Mouse (Mus musculus) gastrocnemius, postnatal 25 days (tissue): ENCODE results near the gene Tepp. TPM values are rescaled to one million over a fixed set of nuclear protein-coding genes. Genes with fewer than 3 reads are reported as not detected.

Experiments
- DNase-seq: peaks from one replicate; pipeline ENCODE4 v3.0.0; 2022
- total RNA-seq, 2 experiments: library from RNA; stranded (reverse); gene quantifications; 1 replicate in 1 of 2; 2 replicates in 1 of 2; pipeline ENCODE4 v1.2.3; 2021

Tepp gene
- total RNA-seq, 2 experiments from 2014 or later = not detected

DNA sequence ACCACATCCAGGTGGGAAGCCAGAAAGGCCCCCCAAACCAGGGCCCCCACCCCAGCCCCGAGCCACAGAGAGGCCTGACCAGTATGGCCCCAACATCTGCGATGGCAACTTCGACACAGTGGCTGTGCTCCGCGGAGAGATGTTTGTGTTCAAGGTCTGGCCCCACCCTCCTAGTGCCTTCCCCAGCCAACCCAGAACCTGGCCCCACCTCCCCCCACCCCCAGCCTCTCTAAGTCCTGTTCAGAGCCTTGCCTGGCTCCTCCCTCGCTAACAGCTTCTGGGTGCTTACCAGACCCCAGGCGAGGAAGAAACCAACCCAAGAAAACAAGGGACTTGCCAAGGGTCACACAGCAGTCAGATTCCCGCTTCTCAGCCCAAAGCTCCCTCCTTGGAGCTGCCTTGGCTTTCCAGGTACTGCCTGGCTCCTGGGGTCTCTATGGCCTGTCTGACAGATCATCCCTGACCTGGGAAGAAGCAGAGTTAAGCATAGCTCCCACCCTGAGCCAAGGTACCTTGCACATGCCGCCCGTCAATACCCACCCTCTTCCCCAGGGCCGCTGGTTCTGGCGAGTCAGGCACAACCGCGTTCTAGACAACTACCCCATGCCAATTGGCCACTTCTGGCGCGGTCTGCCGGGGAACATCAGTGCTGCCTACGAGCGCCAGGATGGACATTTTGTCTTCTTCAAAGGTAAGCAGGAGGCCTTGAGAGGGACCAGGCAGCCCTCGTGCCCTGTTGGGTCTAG, 59.4 kb downstream of the Tepp start:
- no peak for DNase-seq

DNA sequence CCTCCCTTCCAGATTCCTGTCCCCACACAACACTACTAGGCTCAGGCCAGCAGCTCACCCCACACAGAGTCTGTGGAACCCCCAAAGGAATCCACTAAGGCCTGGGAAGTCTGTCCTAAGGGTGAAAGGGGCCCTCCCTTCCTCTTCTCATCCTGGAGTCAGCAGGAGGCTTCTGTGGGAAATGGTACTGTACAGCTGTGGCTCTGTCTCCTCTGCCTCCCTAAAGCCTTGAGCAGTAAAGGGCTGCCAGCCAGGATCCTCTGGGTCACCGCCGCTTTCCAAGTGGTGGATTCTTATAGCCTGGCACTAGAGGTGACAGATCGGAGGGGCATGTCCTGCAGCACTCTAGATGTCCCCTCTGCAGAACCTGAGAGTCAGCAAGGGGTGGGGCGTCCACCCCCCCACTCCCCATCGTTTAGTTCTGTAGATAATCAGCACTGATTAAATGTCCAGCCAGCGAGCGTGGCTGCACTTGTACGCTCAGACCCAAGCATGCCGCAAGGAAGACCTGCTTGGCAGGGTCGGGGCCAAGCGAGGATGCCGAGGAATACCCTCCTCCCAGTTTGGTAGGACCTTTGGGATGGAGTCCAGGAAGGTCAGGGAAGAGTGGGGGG, 63.1 kb downstream of the Tepp start:
- no peak for DNase-seq

DNA sequence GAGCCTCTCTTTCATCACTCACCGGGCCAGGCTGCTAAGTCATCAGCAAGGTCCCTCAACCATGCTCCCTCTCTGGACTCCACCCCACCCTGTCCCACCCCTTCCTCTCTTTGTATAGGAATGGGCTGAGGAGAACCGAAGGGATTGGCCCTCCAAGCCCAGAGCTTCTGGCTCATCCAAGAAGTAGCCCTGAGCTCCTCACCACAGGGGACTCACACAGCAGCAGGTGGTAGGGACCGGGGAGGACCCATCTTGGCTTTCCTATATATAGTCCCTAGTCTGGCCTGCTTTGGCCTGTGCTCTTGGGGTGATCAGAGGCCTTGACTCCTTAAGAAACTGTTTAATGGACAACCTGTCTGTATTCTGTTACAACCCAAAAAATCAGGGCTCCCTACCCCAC, 64.1 kb downstream of the Tepp start:
- DNase-seq = no peak

DNA sequence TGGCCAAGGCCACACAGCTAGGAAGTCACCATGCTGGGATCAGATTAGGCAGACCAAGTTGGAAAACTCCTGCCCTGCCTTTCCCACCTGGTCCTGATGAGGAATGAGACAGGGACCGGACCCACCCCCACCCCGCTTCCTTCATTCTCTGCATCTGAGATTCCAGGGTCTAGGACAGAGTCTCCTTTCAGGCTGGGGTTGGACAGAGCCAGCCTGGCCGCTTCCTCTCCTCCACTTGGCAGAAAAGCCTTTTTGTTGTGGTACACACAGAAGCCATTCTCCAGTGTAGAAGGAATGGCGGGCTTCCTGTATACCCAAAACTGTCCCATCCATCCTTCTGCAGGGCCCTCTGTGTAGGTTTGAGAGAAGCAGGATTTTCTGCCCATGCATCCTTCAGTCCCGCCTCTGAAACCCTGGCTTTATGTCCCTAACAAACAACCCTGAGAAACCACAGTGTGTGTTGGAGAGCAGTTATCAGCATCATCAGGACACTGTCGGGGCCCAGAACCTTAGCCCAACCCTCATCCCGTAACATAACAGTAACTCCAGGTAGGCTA, 65.1 kb downstream of the Tepp start:
- no peak for DNase-seq

Other genes starting within 250 kb of the Tepp start
- 1 to 10 TPM; 5.6 to 7.3 TPM for gene Katnb1, start 229.4 kb upstream of the Tepp start, total RNA-seq
- gene Kifc3, start 107.8 kb upstream of the Tepp start, total RNA-seq = 10 to 100 TPM in 1 of 2 experiments, 1 to 10 TPM in 1; 7.8 to 10.6 TPM
- under 1 TPM; 0.48 to 0.49 TPM for gene Cngb1, start 4.0 kb upstream of the Tepp start, total RNA-seq
- 1 to 10 TPM; 3.3 to 3.4 TPM for gene Zfp319, start 21.4 kb downstream of the Tepp start, total RNA-seq
- gene Usb1, start 21.7 kb downstream of the Tepp start, total RNA-seq = 1 to 10 TPM; 5.1 TPM
- 10 to 100 TPM; 15.4 to 18.0 TPM for gene Mmp15, start 41.7 kb downstream of the Tepp start, total RNA-seq
- gene Cfap20, start 124.3 kb downstream of the Tepp start, total RNA-seq = 1 to 10 TPM; 7.5 TPM
- gene Csnk2a2, start 179.5 kb downstream of the Tepp start, total RNA-seq = 10 to 100 TPM; 21.0 to 25.8 TPM
- gene Ccdc113, start 223.5 kb downstream of the Tepp start, total RNA-seq = not detected